Mouse (Mus musculus) lung, embryonic 14.5 days (tissue): ENCODE results near the gene Zfp14. TPM values are rescaled to one million over a fixed set of nuclear protein-coding genes. Genes with fewer than 3 reads are reported as not detected.

ENCODE experiments used
- ATAC-seq: fragments of 200-750 bp; cut with Nextera tagmentation; 2 replicates; pipeline ENCODE4 v1.8.0; 2017; ENCODE audit warnings: mild to moderate bottlenecking, moderate TSS enrichment, moderate library complexity; ENCODE audit not compliant: insufficient read depth
- DNase-seq: peaks from one replicate; pipeline ENCODE4 v3.0.0-alpha.2; 2015
- H3K27ac ChIP-seq: fragments of 300-500 bp; sonication (generic); 2 replicates; pipeline ENCODE4 v1.5.1; 2014; ENCODE audit warnings: low read depth, mild to moderate bottlenecking, moderate library complexity
- H3K27me3 ChIP-seq: fragments of 300-500 bp; sonication (generic); 2 replicates; pipeline ENCODE4 v1.6.1; 2014; ENCODE audit warnings: low read length, control low read depth; ENCODE audit not compliant: insufficient read depth
- H3K36me3 ChIP-seq: fragments of 300-500 bp; sonication (generic); 2 replicates; pipeline ENCODE4 v1.6.1; 2014; ENCODE audit warnings: control low read depth; ENCODE audit not compliant: insufficient read depth
- H3K4me1 ChIP-seq: fragments of 300-500 bp; sonication (generic); 2 replicates; pipeline ENCODE4 v1.6.1; 2014; ENCODE audit warnings: antibody characterized with exemption, control low read depth; ENCODE audit not compliant: insufficient read depth
- H3K4me2 ChIP-seq: fragments of 300-500 bp; sonication (generic); 2 replicates; pipeline ENCODE4 v1.6.1; 2014; ENCODE audit warnings: mild to moderate bottlenecking
- H3K4me3 ChIP-seq: fragments of 300-500 bp; sonication (generic); 2 replicates; pipeline ENCODE4 v1.5.1; 2014; ENCODE audit warnings: low read depth, low read length
- H3K9ac ChIP-seq: fragments of 300-500 bp; sonication (generic); 2 replicates; pipeline ENCODE4 v1.6.1; 2014
- H3K9me3 ChIP-seq: fragments of 300-500 bp; sonication (generic); 2 replicates; pipeline ENCODE4 v1.6.1; 2016; ENCODE audit warnings: low read depth, low read length, control low read depth
- CTCF ChIP-seq: IDR thresholded peaks from 2 replicates; pipeline ENCODE4 v1.5.1; 2016; ENCODE audit warnings: antibody characterized with exemption, low read depth
- WGBS: fragments of 180-500 bp; shearing (Covaris S2); extraction: QIAGEN DNeasy Blood & Tissue Kit; methylation state at CpG from one replicate; pipeline ENCODE4 v1.1.7; 2014; 5-methylcytosine and 5-hydroxymethylcytosine counted together
- polyA plus RNA-seq: library from polyadenylated mRNA; unstranded; fragments of >200 nt; fragmentation: Nextera tagmentation; extraction: Ambion mirVana; gene quantifications from 2 replicates; pipeline ENCODE4 v1.2.1, GENCODE M21; 2014

Zfp14 gene
- polyA plus RNA-seq, 1 experiment from 2014 or later = 4.2 TPM

- no peaks in the 10 kb centered on the region for H3K4me1 ChIP-seq
- ATAC-seq (no peak), DNase-seq (no peak)
- H3K27ac ChIP-seq = no peak overlapping the region
- H3K36me3 ChIP-seq = peaks cover 42% of the 10 kb centered on the region
- H3K4me3 ChIP-seq = no peak overlapping the region
- no peak overlapping the region for H3K9ac ChIP-seq
- H3K27me3 ChIP-seq = no peaks in the 10 kb centered on the region
- H3K4me2 ChIP-seq = no peak overlapping the region
- no peak for TF ChIP-seq CTCF
- H3K9me3 ChIP-seq = no peaks in the 10 kb centered on the region
- WGBS = 86% methylated on average over 3 of the region's 3 CpGs
These were observed 22.6 kb downstream of the Zfp14 start for GRCm38 (mm10) chr7:30028572-30028971.

- Histone ChIP-seq H3K4me3 (no peak overlapping the region), H3K27ac (no peak overlapping the region), H3K4me2 (no peak overlapping the region), H3K9me3 (no peaks in the 10 kb centered on the region), H3K9ac (no peak overlapping the region), H3K36me3 (peaks cover 55% of the 10 kb centered on the region), H3K4me1 (no peaks in the 10 kb centered on the region), H3K27me3 (no peaks in the 10 kb centered on the region)
- WGBS = 67% methylated on average over 4 of the region's 4 CpGs
- TF ChIP-seq CTCF = no peak
- DNase-seq = no peak
- no peak for ATAC-seq
These were observed 23.8 kb downstream of the Zfp14 start for GRCm38 (mm10) chr7:30027331-30027730.

- no peak overlapping the region for H3K27ac ChIP-seq
- no peak overlapping the region for H3K4me2 ChIP-seq
- no peak overlapping the region for H3K4me3 ChIP-seq
- no peaks in the 10 kb centered on the region for H3K27me3 ChIP-seq
- no peak for TF ChIP-seq CTCF
- H3K36me3 ChIP-seq = peaks cover 68% of the 10 kb centered on the region
- no peaks in the 10 kb centered on the region for H3K4me1 ChIP-seq
- H3K9me3 ChIP-seq = no peaks in the 10 kb centered on the region
- H3K9ac ChIP-seq = no peak overlapping the region
- no peak for DNase-seq
- no peak for ATAC-seq
- 81% methylated on average over 5 of the region's 5 CpGs for WGBS
These were observed 25.8 kb downstream of the Zfp14 start for GRCm38 (mm10) chr7:30025358-30025757.

- Histone ChIP-seq H3K36me3 (peaks cover 82% of the 10 kb centered on the region), H3K4me3 (no peak overlapping the region), H3K27me3 (no peaks in the 10 kb centered on the region), H3K9ac (no peak overlapping the region), H3K4me2 (no peak overlapping the region), H3K4me1 (no peaks in the 10 kb centered on the region), H3K27ac (no peak overlapping the region), H3K9me3 (no peaks in the 10 kb centered on the region)
- DNase-seq (no peak), ATAC-seq (no peak)
- TF ChIP-seq CTCF = no peak
- 85% methylated on average over 8 of the region's 8 CpGs for whole genome bisulfite sequencing
These were observed 27.4 kb downstream of the Zfp14 start for GRCm38 (mm10) chr7:30023800-30024199.

GRCm38 (mm10) chr7:30023324-30023723, 27.9 kb downstream of the Zfp14 start:
- no peak overlapping the region for H3K27ac ChIP-seq
- H3K4me2 ChIP-seq = no peak overlapping the region
- 90% methylated on average over 9 of the region's 9 CpGs for WGBS
- H3K4me1 ChIP-seq = no peaks in the 10 kb centered on the region
- H3K27me3 ChIP-seq = no peaks in the 10 kb centered on the region
- no peak overlapping the region for H3K9ac ChIP-seq
- DNase-seq (no peak), ATAC-seq (no peak)
- peaks cover 87% of the 10 kb centered on the region for H3K36me3 ChIP-seq
- no peaks in the 10 kb centered on the region for H3K9me3 ChIP-seq
- TF ChIP-seq CTCF = no peak
- no peak overlapping the region for H3K4me3 ChIP-seq

GRCm38 (mm10) chr7:30019543-30019942, 31.6 kb downstream of the Zfp14 start:
- Histone ChIP-seq H3K27me3 (no peaks in the 10 kb centered on the region), H3K4me3 (no peak overlapping the region), H3K9ac (no peak overlapping the region), H3K27ac (no peak overlapping the region), H3K4me2 (no peak overlapping the region), H3K4me1 (no peaks in the 10 kb centered on the region), H3K9me3 (no peaks in the 10 kb centered on the region), H3K36me3 (peaks cover 90% of the 10 kb centered on the region)
- DNase-seq = no peak
- no peak for ATAC-seq
- 92% methylated on average over 2 of the region's 2 CpGs for WGBS
- no peak for TF ChIP-seq CTCF

- Histone ChIP-seq H3K9ac (no peak overlapping the region), H3K4me2 (no peak overlapping the region), H3K4me3 (no peak overlapping the region), H3K27ac (no peak overlapping the region), H3K9me3 (no peaks in the 10 kb centered on the region), H3K27me3 (no peaks in the 10 kb centered on the region), H3K36me3 (peaks cover 78% of the 10 kb centered on the region), H3K4me1 (no peaks in the 10 kb centered on the region)
- no peak for DNase-seq
- WGBS = 87% methylated on average over 6 of the region's 6 CpGs
- no peak for TF ChIP-seq CTCF
- ATAC-seq = no peak
These were observed 34.0 kb downstream of the Zfp14 start for GRCm38 (mm10) chr7:30017226-30017625.

GRCm38 (mm10) chr7:30012956-30013363, 38.2 kb downstream of the Zfp14 start:
- DNase-seq (peak; percentile 82), ATAC-seq (no peak)
- 85% methylated on average over 4 of the region's 4 CpGs for WGBS
- no peaks in the 10 kb centered on the region for H3K27me3 ChIP-seq
- no peaks in the 10 kb centered on the region for H3K4me1 ChIP-seq
- H3K9ac ChIP-seq = no peak overlapping the region
- no peaks in the 10 kb centered on the region for H3K9me3 ChIP-seq
- no peak overlapping the region for H3K27ac ChIP-seq
- H3K36me3 ChIP-seq = peaks cover 67% of the 10 kb centered on the region
- H3K4me3 ChIP-seq = no peak overlapping the region
- H3K4me2 ChIP-seq = no peak overlapping the region
- peak; percentile 74 for TF ChIP-seq CTCF
